Mouse (Mus musculus) midbrain, embryonic 14.5 days (tissue): ENCODE results near the gene Aldh1l1. TPM values are rescaled to one million over a fixed set of nuclear protein-coding genes. Genes with fewer than 3 reads are reported as not detected.

ENCODE experiments used
- ATAC-seq: fragments of 200-750 bp; cut with Nextera tagmentation; 2 replicates; pipeline ENCODE4 v1.8.0; 2017; ENCODE audit warnings: moderate number of reproducible peaks, moderate library complexity; ENCODE audit not compliant: low FRiP score, low TSS enrichment
- DNase-seq: peaks from one replicate; pipeline ENCODE4 v3.0.0-alpha.2; 2015
- H3K27ac ChIP-seq: fragments of 300-500 bp; sonication (generic); replicated peaks from 2 replicates; pipeline ENCODE4 v1.5.1; 2014; ENCODE audit warnings: mild to moderate bottlenecking, low read depth, low read length, moderate library complexity
- H3K27me3 ChIP-seq: fragments of 300-500 bp; sonication (generic); 2 replicates; pipeline ENCODE4 v1.6.1; 2014; ENCODE audit warnings: low read length, control low read depth, mixed read lengths; ENCODE audit not compliant: control insufficient read depth, insufficient read depth
- H3K36me3 ChIP-seq: fragments of 300-500 bp; sonication (generic); 2 replicates; pipeline ENCODE4 v1.6.1; 2014; ENCODE audit warnings: low read length, control low read depth; ENCODE audit not compliant: control insufficient read depth, insufficient read depth
- H3K4me1 ChIP-seq: fragments of 300-500 bp; sonication (generic); 2 replicates; pipeline ENCODE4 v1.6.1; 2014; ENCODE audit warnings: mild to moderate bottlenecking, antibody characterized with exemption, low read length, control low read depth; ENCODE audit not compliant: control insufficient read depth, insufficient read depth
- H3K4me2 ChIP-seq: fragments of 300-500 bp; sonication (generic); 2 replicates; pipeline ENCODE4 v1.6.1; 2014; ENCODE audit warnings: mild to moderate bottlenecking, low read length, moderate library complexity
- H3K4me3 ChIP-seq: fragments of 300-500 bp; sonication (generic); replicated peaks from 2 replicates; pipeline ENCODE4 v1.5.1; 2014; ENCODE audit warnings: low read depth, low read length
- H3K9ac ChIP-seq: fragments of 300-500 bp; sonication (generic); replicated peaks from 2 replicates; pipeline ENCODE4 v1.6.1; 2014; ENCODE audit warnings: mild to moderate bottlenecking, low read length, moderate library complexity
- H3K9me3 ChIP-seq: fragments of 300-500 bp; sonication (generic); 2 replicates; pipeline ENCODE4 v1.6.1; 2016; ENCODE audit warnings: low read length, control low read depth, mixed read lengths; ENCODE audit not compliant: control insufficient read depth
- WGBS: fragments of 180-500 bp; shearing (Covaris S2); extraction: QIAGEN DNeasy Blood & Tissue Kit; methylation state at CpG from one replicate; pipeline ENCODE4 v1.1.7; 2014; 5-methylcytosine and 5-hydroxymethylcytosine counted together
- polyA plus RNA-seq: library from polyadenylated mRNA; unstranded; fragments of >200 nt; fragmentation: Nextera tagmentation; extraction: Ambion mirVana; gene quantifications from 2 replicates; pipeline ENCODE4 v1.2.1, GENCODE M21; 2014

The Aldh1l1 gene
- polyA plus RNA-seq, 1 experiment from 2014 or later = 44.5 TPM

- no peak overlapping the region for H3K27ac ChIP-seq
- DNase-seq = no peak
- 61% methylated on average over 13 of the region's 13 CpGs for WGBS
These were observed 79.4 kb downstream of the Aldh1l1 start for GRCm38 (mm10) chr6:90565357-90566215.

GRCm38 (mm10) chr6:90567486-90567885, 81.3 kb downstream of the Aldh1l1 start:
- Histone ChIP-seq H3K36me3 (no peaks in the 10 kb centered on the region), H3K9ac (no peak overlapping the region), H3K27ac (no peak overlapping the region), H3K4me3 (no peak overlapping the region), H3K27me3 (no peaks in the 10 kb centered on the region), H3K4me2 (no peak overlapping the region), H3K4me1 (0 out of 2 replicates have a peak, but pooled peaks cover 12% of the 10 kb centered on the region), H3K9me3 (no peaks in the 10 kb centered on the region)
- DNase-seq = no peak
- WGBS = 92% methylated on average over 3 of the region's 3 CpGs
- no peak for ATAC-seq

More at GRCm38 (mm10) chr6:90565357-90566215, 79.4 kb downstream of the Aldh1l1 start:
- H3K36me3 ChIP-seq = no peaks in the 10 kb centered on the region
- no peak overlapping the region for H3K4me3 ChIP-seq
- no peak overlapping the region for H3K9ac ChIP-seq
- no peaks in the 10 kb centered on the region for H3K9me3 ChIP-seq
- H3K4me1 ChIP-seq = peaks cover 19% of the 10 kb centered on the region
- H3K27me3 ChIP-seq = no peaks in the 10 kb centered on the region
- ATAC-seq = no peak
- H3K4me2 ChIP-seq = no peak overlapping the region

GRCm38 (mm10) chr6:90567928-90568327, 81.7 kb downstream of the Aldh1l1 start:
- H3K27me3 ChIP-seq = no peaks in the 10 kb centered on the region
- no peaks in the 10 kb centered on the region for H3K36me3 ChIP-seq
- H3K4me2 ChIP-seq = no peak overlapping the region
- DNase-seq (no peak), ATAC-seq (no peak)
- no peak overlapping the region for H3K27ac ChIP-seq
- no peak overlapping the region for H3K4me3 ChIP-seq
- 76% methylated on average over 3 of the region's 3 CpGs for WGBS
- no peaks in the 10 kb centered on the region for H3K9me3 ChIP-seq
- 0 out of 2 replicates have a peak, but pooled peaks cover 12% of the 10 kb centered on the region for H3K4me1 ChIP-seq
- H3K9ac ChIP-seq = no peak overlapping the region

- Histone ChIP-seq H3K27ac (no peak overlapping the region), H3K27me3 (no peaks in the 10 kb centered on the region), H3K4me2 (no peak overlapping the region), H3K9ac (no peak overlapping the region), H3K9me3 (no peaks in the 10 kb centered on the region), H3K36me3 (no peaks in the 10 kb centered on the region), H3K4me1 (0 out of 2 replicates have a peak, but pooled peaks cover 12% of the 10 kb centered on the region), H3K4me3 (no peak overlapping the region)
- ATAC-seq = no peak
- no peak for DNase-seq
- 77% methylated on average over 4 of the region's 4 CpGs for WGBS
These were observed 82.5 kb downstream of the Aldh1l1 start for GRCm38 (mm10) chr6:90568721-90569120.

GRCm38 (mm10) chr6:90569736-90570383, 83.6 kb downstream of the Aldh1l1 start:
- 74% methylated on average over 12 of the region's 12 CpGs for WGBS
- Histone ChIP-seq H3K27me3 (no peaks in the 10 kb centered on the region), H3K4me3 (no peak overlapping the region), H3K9me3 (no peaks in the 10 kb centered on the region), H3K4me2 (no peak overlapping the region), H3K9ac (no peak overlapping the region), H3K36me3 (no peaks in the 10 kb centered on the region), H3K27ac (no peak overlapping the region), H3K4me1 (0 out of 2 replicates have a peak, but pooled peaks cover 10% of the 10 kb centered on the region)
- DNase-seq (no peak), ATAC-seq (no peak)

- H3K27ac ChIP-seq = no peak overlapping the region
- ATAC-seq (no peak), DNase-seq (no peak)
- no peaks in the 10 kb centered on the region for H3K9me3 ChIP-seq
- no peak overlapping the region for H3K9ac ChIP-seq
- H3K4me2 ChIP-seq = no peak overlapping the region
- 0 out of 2 replicates have a peak, but pooled peaks cover 5% of the 10 kb centered on the region for H3K4me1 ChIP-seq
- 83% methylated on average over 8 of the region's 8 CpGs for WGBS
- no peaks in the 10 kb centered on the region for H3K36me3 ChIP-seq
- no peak overlapping the region for H3K4me3 ChIP-seq
- H3K27me3 ChIP-seq = no peaks in the 10 kb centered on the region
These were observed 84.2 kb downstream of the Aldh1l1 start for GRCm38 (mm10) chr6:90570392-90570791.

- 39% methylated on average over 3 of the region's 3 CpGs for WGBS
- no peak overlapping the region for H3K4me3 ChIP-seq
- ATAC-seq = peak; percentile 56; the same call in 1 of the 2 replicates
These were observed 89.1 kb downstream of the Aldh1l1 start for GRCm38 (mm10) chr6:90575261-90575715.

GRCm38 (mm10) chr6:90578174-90578573, 91.9 kb downstream of the Aldh1l1 start:
- no peak for ATAC-seq
- no peak overlapping the region for H3K9ac ChIP-seq
- no peak for DNase-seq
- no peak overlapping the region for H3K27ac ChIP-seq
- no peak overlapping the region for H3K4me2 ChIP-seq
- no peaks in the 10 kb centered on the region for H3K9me3 ChIP-seq
- 55% methylated on average over 3 of the region's 3 CpGs for WGBS
- H3K36me3 ChIP-seq = no peaks in the 10 kb centered on the region
- no peaks in the 10 kb centered on the region for H3K27me3 ChIP-seq
- H3K4me3 ChIP-seq = no peak overlapping the region
- no peaks in the 10 kb centered on the region for H3K4me1 ChIP-seq

More at GRCm38 (mm10) chr6:90575261-90575715, 89.1 kb downstream of the Aldh1l1 start:
- Histone ChIP-seq H3K36me3 (no peaks in the 10 kb centered on the region), H3K9me3 (no peaks in the 10 kb centered on the region), H3K4me2 (no peak overlapping the region), H3K27me3 (no peaks in the 10 kb centered on the region), H3K4me1 (no peaks in the 10 kb centered on the region), H3K27ac (0 out of 2 replicates have a peak overlapping the region, but pooled peaks have one; percentile 37), H3K9ac (no peak overlapping the region)
- peak; percentile 93 for DNase-seq
